Mouse (Mus musculus): ENCODE data around the gene Zdhhc9. TPM values are rescaled to one million over a fixed set of nuclear protein-coding genes. Genes with fewer than 3 reads are reported as not detected.
A peak's percentile ranks its signal among the peaks of the same experiment; 100 is the strongest.

The Zdhhc9 gene
- polyA plus RNA-seq, 1 experiment: 46.8 TPM

GRCm38 (mm10) chrX:48138011-48138410 lies 70.7 kb downstream of the Zdhhc9 start:
- TF ChIP-seq POLR2A (IDR thresholded peaks at IDR 0.05; ENCODE audit: borderline replicate concordance, insufficient read depth, low read length): no peak
- TF ChIP-seq CTCF (IDR thresholded peaks at IDR 0.05; ENCODE audit: borderline replicate concordance, insufficient read depth, low read depth, low read length): no peak

GRCm38 (mm10) chrX:48136935-48137334 lies 71.7 kb downstream of the Zdhhc9 start:
- no peaks in the 10 kb centered on the region for H3K4me1 ChIP-seq (ENCODE audit: control insufficient read depth, insufficient read depth, low read length)
- no peak for DNase-seq
- 89% methylated on average over 4 of the region's 4 CpGs for WGBS
- no peak overlapping the region for H3K4me3 ChIP-seq (replicated peaks; ENCODE audit: insufficient read depth, low read depth, low read length)
- TF ChIP-seq POLR2A (IDR thresholded peaks at IDR 0.05; ENCODE audit: borderline replicate concordance, insufficient read depth, low read length) (no peak), CTCF (IDR thresholded peaks at IDR 0.05; ENCODE audit: borderline replicate concordance, insufficient read depth, low read depth, low read length) (no peak)
- H3K27ac ChIP-seq (ENCODE audit: insufficient read depth, low read length): no peak overlapping the region
- no peaks in the 10 kb centered on the region for H3K27me3 ChIP-seq (ENCODE audit: control insufficient read depth, insufficient read depth, low read length)

More at GRCm38 (mm10) chrX:48138011-48138410, 70.7 kb downstream of the Zdhhc9 start:
- H3K27ac ChIP-seq (ENCODE audit: insufficient read depth, low read length): no peak overlapping the region
- no peak for DNase-seq
- H3K4me1 ChIP-seq (ENCODE audit: control insufficient read depth, insufficient read depth, low read length): no peaks in the 10 kb centered on the region
- whole genome bisulfite sequencing: 71% methylated on average over 6 of the region's 6 CpGs
- H3K4me3 ChIP-seq (replicated peaks; ENCODE audit: insufficient read depth, low read depth, low read length): no peak overlapping the region
- no peaks in the 10 kb centered on the region for H3K27me3 ChIP-seq (ENCODE audit: control insufficient read depth, insufficient read depth, low read length)

- no peak for TF ChIP-seq POLR2A (IDR thresholded peaks at IDR 0.05; ENCODE audit: borderline replicate concordance, insufficient read depth, low read length)
- no peak for DNase-seq
- H3K4me3 ChIP-seq (replicated peaks; ENCODE audit: insufficient read depth, low read depth, low read length): no peak overlapping the region
- no peak overlapping the region for H3K27ac ChIP-seq (ENCODE audit: insufficient read depth, low read length)
- WGBS: 94% methylated on average over 1 of the region's 1 CpGs
- H3K4me1 ChIP-seq (ENCODE audit: control insufficient read depth, insufficient read depth, low read length): no peaks in the 10 kb centered on the region; the same call in 1 of the 2 replicates
- no peaks in the 10 kb centered on the region for H3K27me3 ChIP-seq (ENCODE audit: control insufficient read depth, insufficient read depth, low read length)
Measured at GRCm38 (mm10) chrX:48129167-48129566, 79.5 kb downstream of the Zdhhc9 start.

GRCm38 (mm10) chrX:48127502-48128218 lies 81.0 kb downstream of the Zdhhc9 start:
- no peak for DNase-seq
- no peak overlapping the region for H3K4me3 ChIP-seq (replicated peaks; ENCODE audit: insufficient read depth, low read depth, low read length)
- H3K4me1 ChIP-seq (ENCODE audit: control insufficient read depth, insufficient read depth, low read length): no peaks in the 10 kb centered on the region; the same call in 1 of the 2 replicates
- no peaks in the 10 kb centered on the region for H3K27me3 ChIP-seq (ENCODE audit: control insufficient read depth, insufficient read depth, low read length)
- no peak overlapping the region for H3K27ac ChIP-seq (ENCODE audit: insufficient read depth, low read length)
- WGBS: 82% methylated on average over 6 of the region's 6 CpGs
- TF ChIP-seq CTCF (IDR thresholded peaks at IDR 0.05; ENCODE audit: borderline replicate concordance, insufficient read depth, low read depth, low read length): no peak
- no peak for TF ChIP-seq POLR2A (IDR thresholded peaks at IDR 0.05; ENCODE audit: borderline replicate concordance, insufficient read depth, low read length)

GRCm38 (mm10) chrX:48126903-48127476 lies 81.7 kb downstream of the Zdhhc9 start:
- Histone ChIP-seq H3K4me3 (replicated peaks; ENCODE audit: insufficient read depth, low read depth, low read length) (no peak overlapping the region), H3K4me1 (ENCODE audit: control insufficient read depth, insufficient read depth, low read length) (no peaks in the 10 kb centered on the region; the same call in 1 of the 2 replicates), H3K27me3 (ENCODE audit: control insufficient read depth, insufficient read depth, low read length) (no peaks in the 10 kb centered on the region), H3K27ac (ENCODE audit: insufficient read depth, low read length) (no peak overlapping the region)
- no peak for DNase-seq
- no peak for TF ChIP-seq CTCF (IDR thresholded peaks at IDR 0.05; ENCODE audit: borderline replicate concordance, insufficient read depth, low read depth, low read length)
- TF ChIP-seq POLR2A (IDR thresholded peaks at IDR 0.05; ENCODE audit: borderline replicate concordance, insufficient read depth, low read length): no peak
- 80% methylated on average over 6 of the region's 6 CpGs for WGBS

GRCm38 (mm10) chrX:48124132-48125071 lies 84.3 kb downstream of the Zdhhc9 start:
- Histone ChIP-seq H3K4me3 (replicated peaks; ENCODE audit: insufficient read depth, low read depth, low read length) (peak overlapping the region; percentile 29), H3K27ac (ENCODE audit: insufficient read depth, low read length) (no peak overlapping the region), H3K4me1 (ENCODE audit: control insufficient read depth, insufficient read depth, low read length) (no peaks in the 10 kb centered on the region; the same call in 1 of the 2 replicates), H3K27me3 (ENCODE audit: control insufficient read depth, insufficient read depth, low read length) (no peaks in the 10 kb centered on the region)
- DNase-seq: peak; percentile 71 to 79
- TF ChIP-seq CTCF (IDR thresholded peaks at IDR 0.05; ENCODE audit: borderline replicate concordance, insufficient read depth, low read depth, low read length) (peak; percentile 79), POLR2A (IDR thresholded peaks at IDR 0.05; ENCODE audit: borderline replicate concordance, insufficient read depth, low read length) (no peak)
- 18% methylated on average over 17 of the region's 17 CpGs for WGBS

Other genes starting within 250 kb of the Zdhhc9 start
- gene Apln, start 174.0 kb downstream of the Zdhhc9 start, polyA plus RNA-seq (2012; rRNA removed): 20.0 and 24.9 TPM in 2 replicates
- gene Xpnpep2, start 100.2 kb downstream of the Zdhhc9 start, polyA plus RNA-seq (2012; rRNA removed): 0.08 and 0.13 TPM in 2 replicates
- 0.56 and 0.59 TPM in 2 replicates for gene Sash3, start 62.4 kb downstream of the Zdhhc9 start, polyA plus RNA-seq (2012; rRNA removed)
- 14.0 and 14.4 TPM in 2 replicates for gene Utp14a, start 48.0 kb upstream of the Zdhhc9 start, polyA plus RNA-seq (2012; rRNA removed)
- gene Bcorl1, start 132.5 kb upstream of the Zdhhc9 start, polyA plus RNA-seq (2012; rRNA removed): 6.7 and 7.7 TPM in 2 replicates